Mouse (Mus musculus) 3134 (cell line): Measurements from ENCODE around the gene Rps3a1.
A peak's percentile ranks its signal among the peaks of the same experiment; 100 is the strongest.

Source experiments
- DNase-seq: peaks from one replicate; pipeline ENCODE4 v3.0.0-alpha.2; 2011; ENCODE audit warnings: low spot score; ENCODE audit not compliant: insufficient read length; ENCODE audit errors: extremely low read depth

Rps3a1 gene

DNA sequence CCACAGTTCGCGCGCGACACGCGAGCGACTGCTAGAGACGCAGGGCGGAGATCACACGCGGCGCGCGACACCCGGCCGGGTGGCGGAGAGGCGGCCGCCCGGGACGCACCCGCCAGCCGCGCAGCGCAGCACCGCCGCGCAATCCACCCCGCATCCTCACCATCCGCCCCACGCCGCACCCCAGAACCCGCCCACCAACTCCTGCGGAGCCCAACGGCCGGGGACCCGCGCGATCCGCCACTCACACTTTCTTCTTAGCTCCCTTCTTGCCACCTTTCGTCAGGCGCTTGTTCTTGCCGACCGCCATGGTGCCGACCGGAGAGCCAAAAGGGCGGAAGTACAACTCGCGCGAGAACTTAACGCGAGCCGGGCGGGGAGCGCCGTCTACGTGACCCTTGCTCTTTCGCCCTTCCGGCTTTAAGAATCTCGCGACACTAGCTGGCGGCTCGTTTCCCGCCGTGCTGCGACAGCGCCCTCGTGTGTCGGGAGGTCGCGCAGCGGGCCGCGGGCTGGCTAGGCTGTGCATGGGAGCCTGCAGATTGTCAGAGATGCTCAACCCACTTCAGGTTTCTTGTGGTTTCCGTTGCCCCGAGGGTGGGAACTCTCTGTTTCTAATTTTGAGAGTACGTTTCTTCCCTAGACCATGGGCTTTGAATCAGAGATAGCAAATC lies at the start of gene Rps3a1:
Gene Rps3a1 (minus strand): TSS at position 440 of the 671 bp plus-strand sequence.
- peak; percentile 99 for DNase-seq

DNA sequence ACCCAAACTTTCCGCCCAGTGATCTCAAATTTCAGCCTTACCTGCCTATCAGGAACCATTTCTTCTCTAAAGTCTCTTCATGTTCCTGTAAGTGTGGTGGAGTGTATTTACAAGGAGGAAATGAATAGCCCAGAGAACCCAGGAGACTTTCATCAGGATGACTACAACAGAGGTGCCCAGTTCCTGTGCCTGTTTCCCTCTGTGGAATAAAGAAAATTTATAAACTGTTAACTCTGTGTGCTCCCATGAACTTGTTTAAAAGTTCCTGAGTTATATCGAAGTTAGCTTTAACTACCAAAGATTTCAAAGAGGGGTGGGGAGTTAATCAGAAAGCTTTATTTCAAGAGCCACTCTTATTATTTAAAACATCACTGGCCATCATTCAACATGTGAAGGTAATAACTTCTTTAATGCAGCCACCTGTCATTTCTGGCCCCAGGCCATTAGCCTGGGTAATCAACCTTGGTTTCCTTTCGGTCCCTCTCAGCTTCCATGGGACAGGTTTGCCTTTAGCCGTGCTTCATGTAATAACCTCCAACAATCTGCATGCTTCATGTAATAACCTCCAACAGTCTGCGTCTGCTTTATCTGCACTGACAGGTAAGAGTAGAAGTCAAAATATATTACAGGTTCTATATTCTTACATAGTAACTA lies 45.4 kb upstream of the Rps3a1 start:
- no peak for DNase-seq

DNA sequence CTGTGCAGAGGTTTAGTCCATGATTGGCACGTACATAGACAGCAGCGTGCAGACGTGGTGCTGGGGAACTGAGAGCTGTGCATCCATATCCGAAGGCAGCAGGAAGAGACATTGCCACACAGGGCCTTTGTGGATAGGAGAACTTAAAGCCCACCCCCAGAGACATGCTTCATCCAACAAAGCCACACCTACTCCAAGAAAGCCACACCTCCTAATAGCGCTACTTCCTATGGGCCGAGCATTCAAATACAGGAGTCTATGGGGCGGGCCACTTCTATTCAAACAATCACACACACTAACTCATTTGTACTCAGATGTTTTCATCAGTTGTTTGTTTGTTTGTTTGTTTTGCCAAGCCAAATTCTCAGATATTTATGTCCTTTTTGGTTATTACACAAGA lies 42.0 kb upstream of the Rps3a1 start:
- DNase-seq, result no peak

DNA sequence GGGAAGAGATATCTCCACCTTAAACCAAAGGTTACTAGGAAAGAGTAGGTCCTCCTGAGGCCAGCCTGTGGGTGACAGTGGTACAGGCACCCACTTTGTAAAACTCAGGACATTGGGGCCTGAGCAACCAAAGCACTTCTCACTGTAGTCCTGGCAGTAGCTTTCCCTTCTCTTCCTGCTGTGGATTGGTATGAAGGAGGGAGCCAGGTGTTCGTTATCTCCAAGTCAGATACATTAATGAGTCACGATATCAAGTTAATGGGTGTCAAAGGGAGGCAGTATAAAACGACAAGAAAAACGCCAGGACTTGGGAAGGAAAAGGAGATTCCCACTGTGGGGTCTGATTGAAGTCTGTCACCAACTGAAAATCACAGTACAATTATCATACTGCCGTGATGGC lies 38.6 kb upstream of the Rps3a1 start:
- DNase-seq, result no peak

DNA sequence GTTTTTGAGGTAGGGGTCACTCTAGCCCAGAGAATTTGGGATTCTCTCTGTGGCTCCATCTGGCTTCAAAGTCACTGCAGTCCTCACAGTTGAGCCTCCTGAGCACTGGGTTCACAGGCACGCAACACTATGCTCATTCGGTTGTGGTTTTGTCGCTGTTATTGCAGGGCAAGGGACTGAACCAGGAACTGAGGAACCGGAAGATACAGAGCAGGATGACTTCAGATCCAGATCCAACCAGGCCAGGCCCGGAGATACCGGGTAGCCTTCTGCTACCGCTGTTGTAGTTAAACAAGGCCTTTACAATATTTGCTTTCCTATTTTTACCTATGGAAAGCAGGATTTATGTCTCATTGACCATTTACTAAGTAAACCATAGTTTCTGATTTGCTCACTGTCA lies 37.2 kb upstream of the Rps3a1 start:
- no peak for DNase-seq

DNA sequence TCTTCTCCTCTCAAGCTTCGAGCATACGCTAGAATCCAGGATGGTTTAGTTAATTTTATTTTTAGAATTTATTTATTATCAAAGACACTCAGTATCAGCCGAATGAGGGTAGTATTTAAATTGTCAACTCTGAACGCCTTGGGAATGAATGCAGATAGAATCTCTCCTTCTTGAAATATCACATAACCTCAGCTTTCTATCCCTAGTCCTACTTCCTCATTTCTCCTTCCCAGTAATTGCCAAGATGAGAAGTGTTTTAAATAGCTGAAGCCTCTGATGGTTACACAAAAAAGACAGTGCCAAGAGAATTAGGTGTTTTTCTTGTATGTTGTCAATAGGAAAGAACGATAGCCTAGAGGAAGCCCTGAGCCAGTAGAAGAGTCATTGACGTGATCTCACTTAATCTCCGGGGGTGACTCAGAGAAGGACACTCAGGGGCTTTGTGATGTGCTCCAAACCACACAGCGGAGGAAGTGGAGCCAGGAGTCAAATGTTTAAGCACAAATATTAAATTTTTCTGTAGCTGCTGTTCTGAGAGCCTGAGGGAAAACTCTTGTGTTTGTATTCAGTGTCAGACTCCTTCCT lies 26.4 kb upstream of the Rps3a1 start:
- peak; percentile 23 for DNase-seq

DNA sequence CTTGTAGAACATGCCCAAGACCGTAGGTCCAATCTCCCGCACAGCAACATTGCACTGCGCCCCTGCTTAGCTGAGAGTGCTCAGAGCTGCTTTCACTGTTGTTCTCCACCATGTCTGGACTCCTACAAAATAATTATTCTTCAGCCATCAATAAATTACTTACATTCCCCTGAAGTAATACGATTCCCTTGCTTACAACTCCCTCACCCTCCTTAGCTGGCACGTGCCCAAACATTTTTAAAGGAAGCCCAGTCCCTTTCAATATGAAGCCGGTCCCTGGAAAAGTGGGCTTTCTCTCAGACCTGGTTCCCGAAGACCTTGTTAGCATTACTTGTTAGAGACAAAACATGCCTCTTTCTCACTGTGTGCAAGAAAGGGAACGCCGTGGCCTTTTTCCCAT lies 7.0 kb upstream of the Rps3a1 start:
- DNase-seq, result no peak

DNA sequence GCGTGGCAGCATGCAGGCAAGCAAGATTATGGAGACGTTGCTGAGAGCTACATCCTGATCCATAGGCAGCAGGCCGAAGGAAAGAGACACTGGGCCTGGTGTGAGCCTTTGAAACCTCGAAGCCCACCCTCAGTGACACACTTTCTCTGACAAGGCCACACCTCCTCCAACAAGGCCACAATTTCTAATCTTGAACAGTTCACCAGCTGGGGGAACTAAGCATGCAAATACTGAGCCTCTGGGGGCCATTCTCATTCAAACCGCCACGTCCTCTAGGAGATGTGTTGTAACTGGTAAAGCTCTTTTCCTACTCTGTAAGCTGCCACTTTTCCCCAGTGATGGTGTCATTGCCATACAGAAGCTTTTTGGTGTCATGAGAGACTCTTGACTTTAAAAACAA lies 6.6 kb upstream of the Rps3a1 start:
- no peak for DNase-seq

DNA sequence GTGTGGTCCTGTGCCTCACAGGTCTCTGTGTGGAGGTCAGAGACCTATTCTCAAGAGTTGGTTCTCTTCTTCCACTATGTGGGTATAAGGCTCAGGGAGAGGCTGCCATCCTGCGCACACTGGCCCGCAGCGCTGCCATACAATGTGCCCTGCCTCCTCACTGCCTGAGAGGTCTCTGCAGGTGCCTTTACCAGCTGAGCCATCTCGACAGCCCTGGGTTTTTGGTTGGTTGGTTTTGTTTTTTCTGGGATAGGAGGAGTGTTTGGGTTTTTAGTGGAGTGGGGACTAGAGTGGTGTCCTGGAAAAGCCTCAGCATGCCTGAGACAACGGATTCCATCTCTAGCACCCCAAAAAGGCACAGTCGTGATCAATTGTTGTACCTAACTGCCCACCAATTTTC lies 841 bp upstream of the Rps3a1 start:
- DNase-seq, result no peak

DNA sequence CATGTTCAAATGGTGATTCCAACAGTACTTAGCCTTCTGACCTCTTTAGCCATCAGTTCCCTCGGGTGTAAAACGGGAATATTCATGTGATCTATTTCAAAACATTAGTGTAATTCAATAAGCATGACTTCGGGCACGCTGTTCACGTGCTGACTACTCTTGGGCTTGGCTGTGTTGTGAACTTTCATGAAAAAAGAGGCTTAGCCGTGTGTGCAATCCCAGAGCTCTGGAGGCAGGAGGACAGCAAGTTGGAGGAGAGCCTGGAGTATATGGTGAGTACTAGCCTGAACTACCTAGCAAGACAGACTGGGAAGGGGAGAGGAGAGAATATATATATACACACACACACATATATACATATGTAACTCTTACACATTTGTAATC lies 424 bp upstream of the Rps3a1 start:
- DNase-seq, result no peak

DNA sequence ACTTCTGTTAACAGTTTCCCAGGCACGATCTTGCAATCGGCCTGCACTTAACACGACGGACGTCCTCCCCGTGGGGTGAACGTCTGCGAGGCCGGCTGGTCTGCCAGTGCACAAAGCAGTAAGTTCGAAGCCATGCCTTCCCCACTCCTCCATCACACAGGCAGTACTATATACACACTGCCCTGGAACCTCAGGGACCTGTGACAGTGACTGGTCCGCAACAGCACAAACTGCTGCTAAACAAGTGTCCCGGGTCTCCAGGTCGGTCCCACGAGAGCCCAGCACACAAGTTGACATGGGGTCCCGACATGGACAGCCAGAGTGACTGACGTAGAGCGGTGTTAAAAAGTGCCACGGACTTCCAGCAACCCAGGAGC lies 628 bp downstream of the Rps3a1 start:
- DNase-seq, result peak; percentile 63

DNA sequence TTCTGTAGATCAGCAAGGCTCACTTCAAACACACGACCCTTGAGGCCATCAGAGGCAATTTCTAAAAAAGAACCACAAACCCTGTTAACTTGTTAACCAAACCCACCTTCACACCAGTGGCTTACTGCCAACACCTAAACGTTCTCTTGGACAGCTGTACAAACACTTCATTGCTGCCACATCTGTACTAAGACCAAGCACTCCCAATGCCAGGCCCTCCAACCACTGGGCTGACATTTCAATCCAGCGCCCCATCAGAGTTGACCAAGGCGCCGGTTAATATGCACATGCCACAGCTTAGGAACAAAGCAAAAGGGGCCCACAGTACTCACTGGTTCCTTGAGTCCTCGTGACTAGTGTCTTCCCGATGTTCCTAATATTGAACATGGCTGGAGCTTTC lies 1.1 kb downstream of the Rps3a1 start:
- DNase-seq, result no peak

DNA sequence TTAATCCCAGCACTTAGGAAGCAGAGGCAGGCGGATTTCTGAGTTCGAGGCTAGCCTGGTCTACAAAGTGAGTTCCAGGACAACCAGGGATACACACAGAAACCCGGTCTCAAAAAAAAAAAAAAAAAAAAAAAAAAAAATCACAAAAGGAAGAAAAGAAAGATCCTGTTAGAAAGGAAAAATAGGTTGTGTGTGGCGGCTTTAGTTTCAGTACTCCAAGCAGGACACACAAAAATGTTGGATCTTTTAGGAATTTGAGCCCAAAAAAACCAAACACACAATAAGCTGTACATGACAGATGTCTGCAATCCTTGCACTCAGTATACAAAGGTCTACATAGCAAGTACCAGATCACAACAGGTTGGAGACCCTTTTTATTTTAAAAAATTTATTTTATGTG lies 2.8 kb downstream of the Rps3a1 start:
- DNase-seq, result no peak

DNA sequence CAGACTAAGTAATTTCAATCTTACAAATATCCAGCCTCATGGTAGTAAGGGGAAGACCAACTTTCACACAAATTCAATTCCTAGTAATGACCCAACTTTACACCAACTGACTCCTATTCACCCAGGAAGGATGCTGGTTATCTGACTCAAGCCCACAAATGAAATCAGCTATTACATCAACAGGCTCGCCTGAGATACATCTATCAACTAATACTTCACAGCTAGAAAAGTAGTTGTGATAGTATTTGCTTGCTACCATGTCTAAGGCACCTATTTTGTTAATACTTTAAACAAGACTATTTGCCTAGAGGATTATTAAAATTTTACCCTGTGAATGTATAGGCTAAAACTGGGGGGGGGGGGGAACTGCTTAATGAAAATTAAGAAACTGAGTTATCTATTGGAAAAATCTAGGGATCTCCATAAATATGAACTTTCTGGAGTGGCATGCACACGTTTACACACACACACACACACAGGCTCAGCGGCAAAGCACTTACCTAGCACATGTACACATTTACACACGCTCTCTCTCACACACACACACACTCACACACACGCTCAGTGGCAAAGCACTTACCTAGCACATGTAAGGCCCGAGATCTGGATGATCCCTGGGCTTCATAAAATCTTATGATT lies 5.4 kb downstream of the Rps3a1 start:
- DNase-seq, result no peak

DNA sequence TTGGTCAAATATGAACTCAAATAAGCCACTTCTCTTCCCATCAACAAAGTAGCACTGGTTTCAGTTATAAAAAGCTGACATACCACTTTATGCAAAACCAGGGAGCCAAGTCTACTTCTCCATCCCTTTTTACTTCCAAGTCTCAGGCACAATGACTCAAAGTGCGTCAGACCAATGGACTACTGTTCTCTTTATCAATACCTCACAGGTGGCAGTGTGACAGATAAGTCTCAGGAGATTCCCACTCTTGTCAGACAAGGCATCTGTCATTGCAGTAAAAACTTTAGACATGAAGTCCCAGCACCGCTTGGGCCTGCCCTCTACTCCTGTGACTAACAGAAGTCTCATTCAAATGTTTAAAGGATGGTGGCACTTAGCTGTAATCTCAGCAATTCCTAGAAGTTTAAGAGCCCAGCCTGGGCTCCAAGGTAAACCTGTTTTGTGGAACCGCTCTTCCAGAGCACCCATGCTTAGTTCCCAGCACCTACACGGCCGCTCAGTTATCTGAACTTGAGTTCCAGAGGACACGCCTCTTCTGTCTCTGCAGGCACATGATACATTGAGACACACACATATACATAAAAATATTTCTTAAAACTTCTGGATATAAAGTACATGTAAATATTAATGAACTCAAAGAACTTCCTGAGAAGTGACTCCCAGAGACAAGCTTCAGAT lies 6.5 kb downstream of the Rps3a1 start:
- no peak for DNase-seq

DNA sequence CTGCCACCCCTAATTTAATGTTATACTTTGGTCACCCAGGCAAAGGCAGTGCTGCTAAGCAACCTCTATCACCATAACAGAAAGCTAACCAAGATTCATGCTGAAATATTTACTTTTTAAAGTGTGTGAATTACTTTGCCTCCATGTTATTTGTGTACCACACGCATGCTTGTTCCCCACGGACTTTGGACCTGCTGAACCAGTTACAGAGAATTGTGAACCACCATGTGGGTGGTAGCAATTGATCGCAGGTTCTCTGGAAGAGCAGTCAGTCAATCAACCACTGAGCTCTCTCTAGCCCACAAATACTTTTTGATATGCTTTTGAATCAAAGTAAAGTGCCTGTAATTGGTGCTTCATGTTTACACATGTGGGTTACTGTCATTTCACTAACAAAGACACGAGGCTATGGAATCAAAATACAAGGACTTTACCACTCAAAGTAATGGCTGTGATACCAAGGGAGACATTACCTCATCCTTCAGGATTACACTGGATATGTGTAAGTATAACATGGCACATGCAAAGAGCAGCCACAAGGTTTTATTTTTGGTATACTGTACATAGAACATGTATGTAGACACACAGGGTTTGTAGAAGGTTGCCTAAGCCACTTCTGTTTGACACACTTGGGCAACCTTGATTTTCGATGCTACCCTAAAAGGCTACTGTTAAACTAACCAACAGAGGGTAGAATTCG lies 7.4 kb downstream of the Rps3a1 start:
- no peak for DNase-seq

DNA sequence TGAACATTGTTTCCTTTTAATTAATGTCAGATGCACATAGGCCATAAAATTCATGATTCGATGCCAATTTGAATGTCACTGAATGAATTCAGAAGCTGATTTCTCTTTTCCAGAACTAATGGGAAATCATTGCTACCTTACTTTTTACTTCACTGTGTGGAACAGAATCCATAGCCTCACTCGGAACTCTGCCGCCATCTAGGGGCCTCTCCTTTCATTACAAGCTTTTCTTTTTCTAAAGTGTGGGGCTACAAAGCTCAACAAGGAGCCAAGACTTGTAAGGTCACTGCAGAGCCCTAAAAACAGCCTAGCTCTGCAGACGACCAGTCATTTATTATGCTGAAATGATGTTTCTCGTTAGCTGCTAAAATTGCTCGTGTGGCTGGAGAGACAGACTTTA lies 12.7 kb downstream of the Rps3a1 start:
- no peak for DNase-seq

DNA sequence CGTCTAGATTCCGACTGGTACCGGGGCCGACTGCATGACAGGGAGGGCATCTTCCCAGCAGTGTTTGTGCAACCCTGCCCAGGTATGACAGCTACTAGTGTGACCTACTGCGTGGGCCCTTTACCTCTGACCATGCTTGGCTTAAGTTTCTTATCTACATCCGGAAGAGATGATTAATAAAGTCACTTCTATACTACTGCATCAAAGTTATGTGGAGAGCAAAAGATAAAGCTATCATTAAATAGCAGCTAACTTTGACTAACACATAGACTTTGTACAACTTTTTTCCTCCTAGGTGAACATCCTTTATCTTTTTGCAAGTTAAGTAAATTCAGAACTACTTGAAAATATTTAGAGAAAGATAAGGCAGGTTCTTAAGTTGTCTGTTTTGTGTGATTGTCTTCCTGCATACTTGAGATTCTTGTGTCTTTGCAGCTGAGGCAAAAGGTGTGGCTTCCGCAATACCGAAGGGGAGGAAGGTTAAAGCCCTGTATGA lies 19.2 kb downstream of the Rps3a1 start:
- DNase-seq, result no peak

DNA sequence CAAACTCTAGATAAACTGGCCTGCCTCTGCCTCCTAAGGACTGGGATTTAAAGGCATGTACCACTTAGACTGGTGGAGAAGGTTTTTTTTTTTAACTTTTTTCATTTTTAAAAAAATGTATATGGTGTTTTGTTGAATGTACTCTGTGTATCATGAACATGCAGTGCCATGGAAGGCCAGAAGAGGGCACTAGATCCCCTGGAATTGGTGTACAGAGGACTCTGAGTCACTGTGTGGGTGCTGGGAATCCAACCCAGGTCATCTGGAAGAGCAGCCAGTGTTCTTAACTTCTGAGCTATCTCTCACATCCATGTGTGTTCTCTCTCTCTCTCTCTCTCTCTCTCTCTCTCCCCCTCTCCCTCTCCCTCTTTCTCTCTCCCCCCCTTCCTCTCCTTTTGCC lies 20.3 kb downstream of the Rps3a1 start:
- DNase-seq, result no peak

DNA sequence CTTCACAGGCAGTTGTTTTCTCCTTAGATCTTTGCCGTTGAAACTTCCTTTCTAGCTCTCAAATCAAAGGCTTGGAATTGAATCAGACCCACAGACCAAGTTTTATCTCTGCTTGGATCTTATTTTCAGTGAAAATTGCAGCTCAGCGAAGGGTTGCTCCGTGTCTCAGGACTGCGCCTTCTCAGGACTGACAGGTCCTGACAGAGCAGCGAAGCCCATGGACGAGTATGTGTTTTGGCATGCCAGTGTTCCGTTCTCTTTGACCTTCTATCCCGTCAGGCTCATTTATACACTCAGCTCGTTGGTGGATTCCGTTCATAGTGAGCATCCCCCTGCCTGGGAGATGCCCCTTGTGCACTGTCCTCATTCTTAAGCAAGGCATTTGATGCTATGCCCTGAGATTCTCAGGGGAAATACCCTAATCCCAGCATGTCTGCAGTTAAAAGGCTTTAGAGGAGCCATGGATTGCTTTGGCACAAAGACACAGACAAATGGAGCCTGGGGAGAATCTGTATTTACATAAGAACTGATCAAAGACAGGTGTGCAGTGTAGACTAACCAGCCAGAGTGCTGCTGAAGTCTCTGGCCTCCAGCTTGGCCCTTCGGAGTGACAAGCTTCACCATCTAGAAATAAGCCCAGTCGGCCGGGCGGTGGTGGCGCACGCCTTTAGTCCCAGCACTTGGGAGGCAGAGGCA lies 23.1 kb downstream of the Rps3a1 start:
- DNase-seq, result no peak
